Mouse (Mus musculus): ENCODE results near the gene Tmem167.

Gene Tmem167

DNA sequence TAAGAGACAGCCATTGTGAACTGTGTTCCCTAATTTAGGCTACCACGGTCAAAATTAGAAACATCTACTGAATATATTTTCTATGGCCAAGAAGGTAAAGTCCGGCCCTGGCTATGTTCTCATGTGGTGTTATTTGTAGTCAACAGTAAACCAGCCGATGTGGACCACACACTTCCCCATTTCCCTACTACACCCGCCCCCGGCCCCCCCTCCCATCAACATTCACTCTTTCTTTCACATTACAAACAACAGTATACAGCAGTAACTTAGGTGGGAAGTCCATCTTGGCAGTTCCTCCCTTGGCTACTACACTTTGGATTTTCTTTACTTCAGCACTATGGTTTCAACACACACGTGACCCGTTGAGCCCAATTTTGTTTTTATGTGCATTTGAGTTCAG lies 94.6 kb downstream of the Tmem167 start:
- no peak for DNase-seq (ENCODE audit: low spot score)

DNA sequence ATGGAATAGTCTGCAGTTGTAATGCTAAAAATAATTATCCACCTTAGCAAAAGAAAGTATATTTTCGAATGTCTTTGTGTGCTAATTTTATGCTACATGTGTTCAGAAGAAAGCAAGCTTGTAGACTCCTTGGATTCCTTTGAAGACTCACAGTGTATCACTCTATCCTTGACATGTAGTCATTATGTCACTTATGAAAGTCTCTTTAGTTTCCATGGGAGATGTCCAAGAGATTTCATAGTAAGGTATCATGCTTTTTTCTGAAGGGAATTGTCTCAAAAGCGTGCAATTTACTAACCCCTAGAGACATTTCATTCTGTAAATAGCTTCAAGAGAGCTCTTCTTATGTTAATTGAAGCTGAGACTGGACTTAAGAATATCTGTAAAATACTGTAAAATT lies 97.8 kb downstream of the Tmem167 start:
- no peak for DNase-seq (ENCODE audit: low spot score)

DNA sequence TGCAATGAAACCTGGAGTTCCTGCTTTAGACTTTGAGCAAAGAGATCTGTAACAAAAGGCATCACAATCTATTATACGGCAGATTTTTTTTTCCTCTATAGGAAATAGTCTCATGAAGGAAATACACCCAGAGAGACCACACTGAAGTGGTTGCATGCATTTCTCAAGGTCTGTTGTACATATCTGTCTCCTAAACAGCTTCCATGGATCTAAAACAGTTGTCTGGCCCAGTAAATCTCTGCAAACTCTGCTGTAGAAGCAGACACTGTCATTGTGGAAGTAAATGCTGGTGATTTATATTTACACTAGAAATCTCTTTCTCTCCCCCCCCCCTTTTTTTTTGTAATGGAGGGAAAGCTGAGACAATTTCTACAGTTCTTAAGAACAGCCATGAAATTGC lies 99.1 kb downstream of the Tmem167 start:
- DNase-seq (ENCODE audit: low spot score), result no peak

DNA sequence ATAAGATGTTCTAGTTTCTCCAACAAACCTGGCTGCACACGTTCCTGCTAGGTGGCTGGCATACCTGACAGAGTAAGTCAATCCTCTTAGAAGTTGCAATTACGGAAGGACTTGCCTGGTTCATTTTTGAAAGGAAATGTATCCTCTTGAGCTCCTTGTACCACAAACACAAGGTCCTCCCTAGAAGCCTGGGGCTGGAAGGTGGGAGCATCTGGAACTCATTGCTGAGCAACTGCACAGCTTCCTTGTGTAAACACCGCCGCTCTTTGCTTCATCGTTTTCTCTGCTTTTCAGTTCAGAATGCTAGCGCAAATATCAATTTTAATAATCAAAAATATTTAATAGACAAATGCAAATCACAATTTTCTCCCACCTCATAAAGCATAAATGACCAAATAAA lies 102.9 kb downstream of the Tmem167 start:
- no peak for DNase-seq (ENCODE audit: low spot score)

Measured in layer of hippocampus, adult 9-10 months (tissue).